Mouse (Mus musculus): Measurements from ENCODE around the gene Copg1. TPM values are rescaled to one million over a fixed set of nuclear protein-coding genes. Genes with fewer than 3 reads are reported as not detected.
A peak's percentile ranks its signal among the peaks of the same experiment; 100 is the strongest.

The Copg1 gene
- polyA plus RNA-seq, 1 experiment from 2014 or later = 142 TPM

DNA sequence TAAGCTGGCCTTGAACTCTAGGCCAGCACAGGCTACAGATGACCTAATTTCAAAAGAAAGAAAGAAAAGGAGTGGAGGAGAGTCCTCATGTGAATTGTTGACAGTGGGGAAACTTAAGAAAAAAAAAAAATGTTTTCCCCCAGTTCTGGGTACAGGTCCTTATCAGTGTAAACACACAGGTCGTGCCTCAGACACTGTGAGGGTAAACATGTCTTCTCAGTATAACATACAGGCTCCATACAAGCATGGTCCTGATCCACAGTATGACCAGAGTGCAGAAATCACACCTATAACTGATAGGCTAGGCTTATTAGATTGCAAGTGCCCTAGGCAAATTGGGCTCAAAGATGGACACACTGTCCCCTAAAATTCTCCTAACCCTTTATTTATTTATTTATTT, 17.2 kb upstream of the Copg1 start:
- WGBS = 78% methylated on average over 1 of the region's 1 CpGs
- H3K9me3 ChIP-seq (ENCODE audit: control insufficient read depth, low read length) = no peaks in the 10 kb centered on the region
- no peaks in the 10 kb centered on the region for H3K27me3 ChIP-seq (ENCODE audit: control insufficient read depth, insufficient read depth, low read length)
- ATAC-seq (replicated peaks; ENCODE audit: low FRiP score) = no peak
- no peak overlapping the region for H3K4me2 ChIP-seq (ENCODE audit: low read depth, low read length, severe bottlenecking)
- DNase-seq (ENCODE audit: low spot score) = no peak
- H3K4me1 ChIP-seq (replicated peaks; ENCODE audit: control insufficient read depth, insufficient read depth, low read length) = no peaks in the 10 kb centered on the region
- H3K4me3 ChIP-seq (ENCODE audit: low read depth, low read length) = no peak overlapping the region
- no peak overlapping the region for H3K27ac ChIP-seq (ENCODE audit: low read depth, low read length)
- H3K9ac ChIP-seq (ENCODE audit: low read length) = no peak overlapping the region
- H3K36me3 ChIP-seq (ENCODE audit: control insufficient read depth, insufficient read depth, low read length) = no peaks in the 10 kb centered on the region

DNA sequence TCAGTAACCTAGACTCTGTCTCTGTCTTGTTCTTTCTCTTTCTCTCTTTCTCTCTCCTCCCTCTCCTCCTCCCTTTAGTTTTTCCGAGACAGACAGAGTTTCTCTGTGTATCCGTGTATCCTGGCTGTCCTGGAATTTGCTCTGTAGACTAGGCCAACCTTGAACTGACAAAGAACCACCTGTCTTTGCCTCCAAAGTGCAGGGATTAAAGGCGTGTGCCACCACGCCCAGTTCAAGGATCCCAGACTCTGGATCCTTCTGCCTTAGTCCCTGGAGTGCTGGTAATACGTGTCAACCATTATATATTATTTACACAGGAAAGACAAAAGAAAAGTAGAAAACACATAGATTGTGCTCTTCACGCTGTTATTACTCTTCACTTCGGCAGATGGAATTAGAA, 16.4 kb upstream of the Copg1 start:
- no peak overlapping the region for H3K9ac ChIP-seq (ENCODE audit: low read length)
- no peaks in the 10 kb centered on the region for H3K9me3 ChIP-seq (ENCODE audit: control insufficient read depth, low read length)
- DNase-seq (ENCODE audit: low spot score) (no peak), ATAC-seq (replicated peaks; ENCODE audit: low FRiP score) (no peak)
- H3K27ac ChIP-seq (ENCODE audit: low read depth, low read length) = no peak overlapping the region
- H3K4me2 ChIP-seq (ENCODE audit: low read depth, low read length, severe bottlenecking) = no peak overlapping the region
- no peaks in the 10 kb centered on the region for H3K27me3 ChIP-seq (ENCODE audit: control insufficient read depth, insufficient read depth, low read length)
- no peaks in the 10 kb centered on the region for H3K36me3 ChIP-seq (ENCODE audit: control insufficient read depth, insufficient read depth, low read length)
- no peaks in the 10 kb centered on the region for H3K4me1 ChIP-seq (replicated peaks; ENCODE audit: control insufficient read depth, insufficient read depth, low read length)
- H3K4me3 ChIP-seq (ENCODE audit: low read depth, low read length) = no peak overlapping the region
- WGBS = 91% methylated on average over 7 of the region's 7 CpGs

DNA sequence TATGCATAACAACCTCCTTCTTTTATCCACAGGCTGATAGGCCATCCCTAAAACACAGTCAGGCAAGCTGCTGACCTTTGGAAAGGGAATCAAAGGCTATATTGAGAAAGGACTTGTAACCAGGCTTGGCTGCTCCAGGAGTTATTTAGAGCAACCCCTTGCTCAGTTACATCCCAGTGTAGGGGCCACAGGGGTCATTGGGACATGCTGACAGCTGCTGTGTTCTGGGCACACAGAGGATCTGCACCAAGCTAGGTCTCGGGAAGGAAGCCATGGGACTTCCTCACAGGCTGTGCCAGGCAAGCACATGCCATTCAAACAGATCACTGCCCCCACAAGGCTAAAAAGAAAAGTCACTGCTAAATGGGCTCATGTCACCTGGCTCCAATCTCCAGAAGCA, 14.5 kb upstream of the Copg1 start:
- Histone ChIP-seq H3K4me2 (ENCODE audit: low read depth, low read length, severe bottlenecking) (no peak overlapping the region), H3K9ac (ENCODE audit: low read length) (no peak overlapping the region), H3K9me3 (ENCODE audit: control insufficient read depth, low read length) (no peaks in the 10 kb centered on the region), H3K27me3 (ENCODE audit: control insufficient read depth, insufficient read depth, low read length) (no peaks in the 10 kb centered on the region), H3K4me1 (replicated peaks; ENCODE audit: control insufficient read depth, insufficient read depth, low read length) (no peaks in the 10 kb centered on the region), H3K4me3 (ENCODE audit: low read depth, low read length) (no peak overlapping the region), H3K36me3 (ENCODE audit: control insufficient read depth, insufficient read depth, low read length) (no peaks in the 10 kb centered on the region), H3K27ac (ENCODE audit: low read depth, low read length) (no peak overlapping the region)
- WGBS = 58% methylated on average over 1 of the region's 1 CpGs
- ATAC-seq (replicated peaks; ENCODE audit: low FRiP score) (no peak), DNase-seq (ENCODE audit: low spot score) (peak; percentile 31)

DNA sequence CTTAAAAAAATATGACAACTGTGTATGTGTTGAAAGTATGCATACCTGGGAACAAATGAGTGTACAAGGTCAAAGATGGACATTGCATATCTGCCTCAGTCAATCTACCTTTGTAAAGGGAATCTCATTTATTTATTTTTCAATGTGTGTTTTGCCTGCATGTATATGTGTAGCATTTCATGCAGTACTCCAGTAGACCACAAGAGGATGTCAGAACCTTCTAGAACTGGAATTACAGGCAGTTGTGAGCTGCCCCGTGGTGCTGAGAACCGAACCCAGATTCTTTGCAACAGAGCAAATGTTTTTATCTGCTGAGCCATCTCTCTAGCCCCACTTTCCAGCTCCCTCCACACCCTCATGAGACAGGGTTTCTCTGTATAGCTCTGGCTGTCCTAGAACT, 13.7 kb upstream of the Copg1 start:
- Histone ChIP-seq H3K4me3 (ENCODE audit: low read depth, low read length) (no peak overlapping the region), H3K27ac (ENCODE audit: low read depth, low read length) (no peak overlapping the region), H3K4me2 (ENCODE audit: low read depth, low read length, severe bottlenecking) (no peak overlapping the region), H3K36me3 (ENCODE audit: control insufficient read depth, insufficient read depth, low read length) (no peaks in the 10 kb centered on the region), H3K9ac (ENCODE audit: low read length) (no peak overlapping the region), H3K27me3 (ENCODE audit: control insufficient read depth, insufficient read depth, low read length) (no peaks in the 10 kb centered on the region), H3K4me1 (replicated peaks; ENCODE audit: control insufficient read depth, insufficient read depth, low read length) (no peaks in the 10 kb centered on the region), H3K9me3 (ENCODE audit: control insufficient read depth, low read length) (no peaks in the 10 kb centered on the region)
- 89% methylated on average over 2 of the region's 2 CpGs for WGBS
- no peak for DNase-seq (ENCODE audit: low spot score)
- ATAC-seq (replicated peaks; ENCODE audit: low FRiP score) = no peak

DNA sequence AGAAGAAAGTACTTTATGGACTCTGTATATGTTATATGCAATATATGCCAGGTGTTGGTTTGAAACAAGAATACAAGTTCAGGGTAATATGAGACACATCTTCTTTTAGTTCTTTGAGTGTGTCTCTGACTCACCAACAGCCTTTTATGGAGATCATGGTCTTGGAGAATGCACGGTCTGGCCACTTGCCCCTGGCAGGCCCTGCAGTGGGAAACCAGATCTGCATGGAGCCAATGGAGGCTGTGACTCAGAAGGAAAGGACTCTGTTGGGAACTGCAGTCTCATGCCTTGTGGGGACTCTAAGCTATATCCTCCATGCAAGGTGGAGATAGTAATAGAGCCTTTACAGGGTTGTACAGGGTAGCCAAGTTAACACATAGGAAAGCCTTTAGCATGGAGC, 12.5 kb upstream of the Copg1 start:
- Histone ChIP-seq H3K4me1 (replicated peaks; ENCODE audit: control insufficient read depth, insufficient read depth, low read length) (no peaks in the 10 kb centered on the region), H3K4me2 (ENCODE audit: low read depth, low read length, severe bottlenecking) (no peak overlapping the region), H3K9ac (ENCODE audit: low read length) (no peak overlapping the region), H3K4me3 (ENCODE audit: low read depth, low read length) (no peak overlapping the region), H3K9me3 (ENCODE audit: control insufficient read depth, low read length) (no peaks in the 10 kb centered on the region), H3K36me3 (ENCODE audit: control insufficient read depth, insufficient read depth, low read length) (no peaks in the 10 kb centered on the region), H3K27me3 (ENCODE audit: control insufficient read depth, insufficient read depth, low read length) (no peaks in the 10 kb centered on the region), H3K27ac (ENCODE audit: low read depth, low read length) (no peak overlapping the region)
- 90% methylated on average over 1 of the region's 1 CpGs for WGBS
- ATAC-seq (replicated peaks; ENCODE audit: low FRiP score) = no peak
- DNase-seq (ENCODE audit: low spot score) = peak; percentile 28

DNA sequence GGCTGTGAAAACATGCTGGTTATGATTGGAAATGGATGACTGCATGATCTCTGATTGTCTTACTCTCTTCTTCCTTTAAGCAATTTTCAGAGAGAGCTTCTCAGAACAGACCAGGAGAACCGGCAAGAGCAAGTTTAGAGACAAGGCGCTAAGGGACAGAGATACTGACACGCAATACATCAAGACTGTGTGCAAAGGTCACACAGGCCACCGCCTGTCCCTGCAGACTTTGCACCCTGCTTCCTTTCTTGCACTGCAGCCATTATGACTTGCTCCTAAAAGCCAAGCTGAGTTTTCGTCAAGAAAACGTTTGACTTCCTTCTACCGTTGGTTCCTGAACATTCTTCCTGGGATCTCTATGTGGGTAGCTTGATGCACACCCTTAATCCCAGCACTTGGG, 12.1 kb upstream of the Copg1 start:
- H3K9me3 ChIP-seq (ENCODE audit: control insufficient read depth, low read length) = no peaks in the 10 kb centered on the region
- H3K27me3 ChIP-seq (ENCODE audit: control insufficient read depth, insufficient read depth, low read length) = no peaks in the 10 kb centered on the region
- H3K36me3 ChIP-seq (ENCODE audit: control insufficient read depth, insufficient read depth, low read length) = no peaks in the 10 kb centered on the region
- ATAC-seq (replicated peaks; ENCODE audit: low FRiP score) = no peak
- H3K4me1 ChIP-seq (replicated peaks; ENCODE audit: control insufficient read depth, insufficient read depth, low read length) = no peaks in the 10 kb centered on the region
- no peak overlapping the region for H3K27ac ChIP-seq (ENCODE audit: low read depth, low read length)
- no peak overlapping the region for H3K9ac ChIP-seq (ENCODE audit: low read length)
- no peak overlapping the region for H3K4me2 ChIP-seq (ENCODE audit: low read depth, low read length, severe bottlenecking)
- DNase-seq (ENCODE audit: low spot score) = peak; percentile 30
- no peak overlapping the region for H3K4me3 ChIP-seq (ENCODE audit: low read depth, low read length)
- WGBS = 92% methylated on average over 7 of the region's 7 CpGs

DNA sequence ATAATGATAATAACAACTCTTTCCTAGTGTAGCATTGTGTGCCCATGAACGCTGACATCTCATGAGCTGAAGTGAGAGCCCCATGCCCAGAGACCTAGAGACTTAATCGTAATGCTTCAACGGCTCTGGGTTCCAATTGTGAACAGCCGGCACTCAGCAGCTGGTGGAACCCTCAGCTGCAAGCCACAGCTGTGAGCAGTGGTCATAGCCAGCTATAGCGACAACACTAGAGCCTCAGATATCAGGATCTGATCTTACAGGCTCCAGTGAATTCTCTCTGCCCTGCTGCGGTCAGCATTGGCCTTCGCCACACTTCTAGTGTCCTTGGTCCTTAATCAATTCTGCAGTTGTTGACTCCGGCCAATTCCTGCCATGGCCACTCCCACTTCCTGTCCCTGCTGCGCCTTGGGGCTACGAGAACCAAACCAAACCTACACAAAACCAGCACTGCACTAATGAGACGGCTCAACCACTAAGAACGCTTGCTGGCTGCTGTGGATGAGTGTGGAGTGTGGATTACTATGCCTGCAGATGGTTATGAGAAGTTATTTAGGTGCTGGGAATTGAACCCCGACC, 11.5 kb upstream of the Copg1 start:
- Histone ChIP-seq H3K27ac (ENCODE audit: low read depth, low read length) (no peak overlapping the region), H3K36me3 (ENCODE audit: control insufficient read depth, insufficient read depth, low read length) (no peaks in the 10 kb centered on the region), H3K9ac (ENCODE audit: low read length) (no peak overlapping the region), H3K4me2 (ENCODE audit: low read depth, low read length, severe bottlenecking) (no peak overlapping the region), H3K4me3 (ENCODE audit: low read depth, low read length) (no peak overlapping the region), H3K27me3 (ENCODE audit: control insufficient read depth, insufficient read depth, low read length) (no peaks in the 10 kb centered on the region), H3K4me1 (replicated peaks; ENCODE audit: control insufficient read depth, insufficient read depth, low read length) (no peaks in the 10 kb centered on the region), H3K9me3 (ENCODE audit: control insufficient read depth, low read length) (no peaks in the 10 kb centered on the region)
- ATAC-seq (replicated peaks; ENCODE audit: low FRiP score) (no peak), DNase-seq (ENCODE audit: low spot score) (peak; percentile 46)
- 74% methylated on average over 13 of the region's 13 CpGs for WGBS

DNA sequence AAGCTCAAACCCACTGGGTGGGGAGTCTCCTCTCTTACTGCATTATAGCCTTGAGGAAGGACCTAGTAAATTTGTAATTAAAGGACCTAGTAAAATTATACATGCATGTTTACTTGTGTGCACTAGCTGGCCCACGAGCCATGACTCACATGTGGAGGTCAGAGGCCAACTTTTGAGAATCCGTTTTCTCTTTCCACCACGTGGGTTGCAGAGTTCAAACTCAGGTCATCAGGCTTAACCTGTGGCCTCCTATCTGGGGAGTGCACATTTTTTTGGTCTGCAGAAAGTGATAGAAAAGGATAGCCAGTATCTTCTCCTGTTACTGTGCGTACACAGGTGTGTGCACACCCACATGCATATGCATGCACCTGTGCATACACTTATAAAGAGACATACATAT, 8.6 kb upstream of the Copg1 start:
- no peaks in the 10 kb centered on the region for H3K36me3 ChIP-seq (ENCODE audit: control insufficient read depth, insufficient read depth, low read length)
- 64% methylated on average over 4 of the region's 4 CpGs for WGBS
- no peak overlapping the region for H3K9ac ChIP-seq (ENCODE audit: low read length)
- no peaks in the 10 kb centered on the region for H3K4me1 ChIP-seq (replicated peaks; ENCODE audit: control insufficient read depth, insufficient read depth, low read length)
- DNase-seq (ENCODE audit: low spot score) (peak; percentile 8), ATAC-seq (replicated peaks; ENCODE audit: low FRiP score) (no peak)
- no peaks in the 10 kb centered on the region for H3K27me3 ChIP-seq (ENCODE audit: control insufficient read depth, insufficient read depth, low read length)
- no peak overlapping the region for H3K27ac ChIP-seq (ENCODE audit: low read depth, low read length)
- no peak overlapping the region for H3K4me3 ChIP-seq (ENCODE audit: low read depth, low read length)
- H3K9me3 ChIP-seq (ENCODE audit: control insufficient read depth, low read length) = no peaks in the 10 kb centered on the region
- no peak overlapping the region for H3K4me2 ChIP-seq (ENCODE audit: low read depth, low read length, severe bottlenecking)

DNA sequence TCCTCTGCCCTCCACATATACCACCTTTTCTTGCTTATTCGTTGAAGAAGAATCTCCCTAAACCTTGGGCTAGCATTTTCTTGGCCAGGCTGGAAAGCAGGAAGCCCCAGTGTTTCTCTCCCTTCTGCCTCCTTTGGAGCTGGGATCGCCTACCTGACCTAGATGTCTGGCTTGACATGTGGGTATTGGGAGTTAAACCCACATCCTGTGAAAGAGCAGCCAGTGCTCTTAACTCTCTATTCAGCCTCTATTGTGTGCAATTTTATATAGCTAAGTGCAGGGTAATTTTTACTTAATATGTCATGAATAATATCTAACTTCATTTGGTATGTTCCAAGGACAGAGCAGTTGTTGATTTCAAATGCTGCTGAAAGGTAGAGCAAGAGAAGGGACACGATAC, 8.0 kb upstream of the Copg1 start:
- no peaks in the 10 kb centered on the region for H3K27me3 ChIP-seq (ENCODE audit: control insufficient read depth, insufficient read depth, low read length)
- DNase-seq (ENCODE audit: low spot score) = peak; percentile 11
- 81% methylated on average over 3 of the region's 3 CpGs for WGBS

More for the DNA sequence above, 8.0 kb upstream of the Copg1 start:
- H3K4me2 ChIP-seq (ENCODE audit: low read depth, low read length, severe bottlenecking) = no peak overlapping the region
- ATAC-seq (replicated peaks; ENCODE audit: low FRiP score) = no peak
- no peaks in the 10 kb centered on the region for H3K36me3 ChIP-seq (ENCODE audit: control insufficient read depth, insufficient read depth, low read length)
- H3K4me1 ChIP-seq (replicated peaks; ENCODE audit: control insufficient read depth, insufficient read depth, low read length) = no peaks in the 10 kb centered on the region
- no peak overlapping the region for H3K9ac ChIP-seq (ENCODE audit: low read length)
- H3K9me3 ChIP-seq (ENCODE audit: control insufficient read depth, low read length) = no peaks in the 10 kb centered on the region
- H3K27ac ChIP-seq (ENCODE audit: low read depth, low read length) = no peak overlapping the region
- no peak overlapping the region for H3K4me3 ChIP-seq (ENCODE audit: low read depth, low read length)
